Mouse (Mus musculus) bone marrow macrophage, adult 2 months (primary cell): Measurements from ENCODE around the gene Gm20425.

Experiments
- CTCF ChIP-seq: IDR thresholded peaks from 2 replicates; pipeline ENCODE4 v1.5.1; 2012; ENCODE audit warnings: low read depth, mild to moderate bottlenecking, low read length, moderate library complexity
- POLR2A ChIP-seq: IDR thresholded peaks from 2 replicates; pipeline ENCODE4 v1.6.1; 2012; ENCODE audit warnings: mild to moderate bottlenecking, low read depth, low read length, borderline replicate concordance

GRCm38 (mm10) chr9:103180807-103181565, 49.1 kb downstream of the Gm20425 start:
- no peak for TF ChIP-seq POLR2A
- no peak for TF ChIP-seq CTCF
